Mouse (Mus musculus) small intestine, adult 10 weeks (tissue): ENCODE data around the gene Olfr1434. TPM values are rescaled to one million over a fixed set of nuclear protein-coding genes. Genes with fewer than 3 reads are reported as not detected.

Source experiments
- polyA plus RNA-seq: library from polyadenylated mRNA; stranded (reverse); fragments of 350-450 nt; fragmentation: Illumina TruSeq; extraction: RNeasy Lipid Tissue Mini Kit (QIAGEN cat#74804); gene quantifications from one replicate; pipeline ENCODE4 v1.2.3, GENCODE M21; 2014; ENCODE audit warnings: low replicate concordance

Olfr1434 gene
- not detected for polyA plus RNA-seq

GRCm38 (mm10) chr19:12279554-12279953, at the start of gene Olfr1434:
Gene Olfr1434, plus strand, starts transcription at chr19:12279854.

GRCm38 (mm10) chr19:12232496-12232895, 47.2 kb upstream of the Olfr1434 start, which contains the start of gene Olfr1432:
Gene Olfr1432, minus strand, starts transcription at chr19:12232596.

GRCm38 (mm10) chr19:12241559-12241958, 38.1 kb upstream of the Olfr1434 start, which contains the start of gene Olfr262:
Gene Olfr262, minus strand, starts transcription at chr19:12241659.

GRCm38 (mm10) chr19:12260732-12261131, 18.9 kb upstream of the Olfr1434 start, which contains the start of gene Olfr235:
Gene Olfr235, plus strand, starts transcription at chr19:12261032.

GRCm38 (mm10) chr19:12299030-12299429, 19.4 kb downstream of the Olfr1434 start, which contains the start of gene Olfr1436:
Gene Olfr1436, minus strand, starts transcription at chr19:12299130.

GRCm38 (mm10) chr19:12325001-12325400, 45.3 kb downstream of the Olfr1434 start, which contains the start of gene Olfr1437:
Gene Olfr1437, minus strand, starts transcription at chr19:12325101.

Other genes with a start within 250 kb of the Olfr1434 start
- gene Olfr1423, start 238.5 kb upstream of the Olfr1434 start, polyA plus RNA-seq: not detected
- gene Olfr1424, start 217.2 kb upstream of the Olfr1434 start, polyA plus RNA-seq: not detected
- gene Olfr1425, start 202.1 kb upstream of the Olfr1434 start, polyA plus RNA-seq: not detected
- not detected for gene Olfr1426, start 187.8 kb upstream of the Olfr1434 start, polyA plus RNA-seq
- not detected for gene Olfr1427, start 176.5 kb upstream of the Olfr1434 start, polyA plus RNA-seq
- not detected for gene Olfr1428, start 164.0 kb upstream of the Olfr1434 start, polyA plus RNA-seq
- gene Olfr76, start 156.7 kb upstream of the Olfr1434 start, polyA plus RNA-seq: not detected
- gene Olfr1555-ps1, start 109.7 kb upstream of the Olfr1434 start, polyA plus RNA-seq: not detected
- not detected for gene Olfr1431, start 79.2 kb upstream of the Olfr1434 start, polyA plus RNA-seq
- not detected for gene Olfr1432, start 47.3 kb upstream of the Olfr1434 start, polyA plus RNA-seq
- not detected for gene Olfr262, start 38.2 kb upstream of the Olfr1434 start, polyA plus RNA-seq
- gene Olfr235, start 18.8 kb upstream of the Olfr1434 start, polyA plus RNA-seq: not detected
- gene Olfr1436, start 19.3 kb downstream of the Olfr1434 start, polyA plus RNA-seq: not detected
- not detected for gene Olfr1437, start 45.2 kb downstream of the Olfr1434 start, polyA plus RNA-seq
- not detected for gene Olfr1438-ps1, start 56.1 kb downstream of the Olfr1434 start, polyA plus RNA-seq
- not detected for gene Olfr1440, start 107.4 kb downstream of the Olfr1434 start, polyA plus RNA-seq
- not detected for gene Olfr1441, start 137.6 kb downstream of the Olfr1434 start, polyA plus RNA-seq
- gene Pfpl, start 148.1 kb downstream of the Olfr1434 start, polyA plus RNA-seq: not detected
- 68.6 TPM for gene Mpeg1, start 180.9 kb downstream of the Olfr1434 start, polyA plus RNA-seq
- gene Dtx4, start 221.6 kb downstream of the Olfr1434 start, polyA plus RNA-seq: 12.3 TPM